Mouse (Mus musculus): Measurements from ENCODE around the gene Olfr484. TPM values are rescaled to one million over a fixed set of nuclear protein-coding genes. Genes with fewer than 3 reads are reported as not detected.
"Not testable (repeated sequence)": the region's sequence is repeated elsewhere in the genome, so short reads cannot be mapped to it uniquely, and the experiment has no call there.

Olfr484 gene
- not detected in 2 replicates for polyA plus RNA-seq (2011; ENCODE audit: insufficient read depth, insufficient read length, low read depth, missing spikeins)

DNA sequence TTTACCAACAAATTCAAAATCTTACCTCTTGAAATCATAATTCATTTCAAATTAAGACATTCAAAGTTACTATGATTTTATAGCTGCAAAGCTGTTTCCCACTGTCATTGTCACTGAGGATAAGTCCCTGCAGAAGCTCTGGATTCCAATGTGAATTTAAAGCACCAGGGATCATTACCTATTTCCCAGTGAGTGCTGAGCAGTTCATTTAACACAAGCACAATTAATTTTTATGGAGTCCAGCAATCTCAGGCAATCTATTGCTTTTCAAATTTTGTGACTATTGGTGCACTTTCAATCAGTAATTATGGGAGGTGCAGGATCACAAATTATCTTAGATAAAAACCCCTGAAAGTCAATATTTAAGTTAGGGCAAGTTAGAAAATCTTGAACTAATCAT lies at the start of gene Olfr484:
Gene Olfr484 (minus strand): TSS at position 101 of the 400 bp plus-strand sequence.
- H3K36me3 ChIP-seq (ENCODE audit: control insufficient read depth, insufficient read depth, low read length, poor library complexity, severe bottlenecking) = no peaks in the 10 kb centered on the region
- no peaks in the 10 kb centered on the region for H3K27me3 ChIP-seq (ENCODE audit: control insufficient read depth, insufficient read depth, low read length, poor library complexity, severe bottlenecking)
- no peak within 1 kb of the TSS for H3K4me3 ChIP-seq (ENCODE audit: low read depth, low read length)
- H3K9me3 ChIP-seq (replicated peaks; ENCODE audit: control insufficient read depth, insufficient read depth, low read length, poor library complexity, severe bottlenecking) = no peaks in the 10 kb centered on the region
- H3K4me1 ChIP-seq (ENCODE audit: control insufficient read depth, insufficient read depth, low read length) = no peaks in the 10 kb centered on the region
- H3K9ac ChIP-seq (ENCODE audit: low read depth, poor library complexity, severe bottlenecking) = no peak within 1 kb of the TSS
- TF ChIP-seq EP300 (IDR thresholded peaks at IDR 0.05; ENCODE audit: insufficient read depth, low read depth, low read length) = no peak
- no peak for TF ChIP-seq POLR2A (IDR thresholded peaks at IDR 0.05; ENCODE audit: insufficient read depth, low read length)
- no peak for TF ChIP-seq CTCF (IDR thresholded peaks at IDR 0.05; ENCODE audit: low read depth, low read length)
- H3K27ac ChIP-seq (ENCODE audit: insufficient read depth, low read length) = no peak within 1 kb of the TSS

DNA sequence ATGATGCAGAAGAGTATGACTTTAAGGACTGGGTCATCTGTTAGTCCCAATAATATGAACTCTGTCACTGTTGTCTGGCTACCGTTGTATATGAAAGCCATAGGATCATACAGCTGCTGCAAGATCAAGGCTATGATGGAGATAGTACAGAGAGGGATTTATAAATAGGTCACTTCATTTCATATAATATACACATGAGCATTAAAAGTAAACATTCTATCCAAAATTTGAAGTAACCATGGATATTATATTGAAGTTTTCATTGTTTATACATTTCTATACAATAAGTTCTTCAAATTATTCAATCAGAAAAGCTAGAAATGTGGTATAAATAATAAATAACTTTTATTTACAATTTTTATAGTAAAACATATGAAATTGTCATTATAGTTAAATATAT lies 45.4 kb upstream of the Olfr484 start, which contains the start of gene Olfr486:
Gene Olfr486 (minus strand): TSS at position 101 of the 400 bp plus-strand sequence.
- not testable (repeated sequence) for H3K9ac ChIP-seq (ENCODE audit: low read depth, poor library complexity, severe bottlenecking); H3K4me3 ChIP-seq (ENCODE audit: low read depth, low read length); H3K27ac ChIP-seq (ENCODE audit: insufficient read depth, low read length); H3K9me3 ChIP-seq (replicated peaks; ENCODE audit: control insufficient read depth, insufficient read depth, low read length, poor library complexity, severe bottlenecking); H3K36me3 ChIP-seq (ENCODE audit: control insufficient read depth, insufficient read depth, low read length, poor library complexity, severe bottlenecking); H3K4me1 ChIP-seq (ENCODE audit: control insufficient read depth, insufficient read depth, low read length); H3K27me3 ChIP-seq (ENCODE audit: control insufficient read depth, insufficient read depth, low read length, poor library complexity, severe bottlenecking)

DNA sequence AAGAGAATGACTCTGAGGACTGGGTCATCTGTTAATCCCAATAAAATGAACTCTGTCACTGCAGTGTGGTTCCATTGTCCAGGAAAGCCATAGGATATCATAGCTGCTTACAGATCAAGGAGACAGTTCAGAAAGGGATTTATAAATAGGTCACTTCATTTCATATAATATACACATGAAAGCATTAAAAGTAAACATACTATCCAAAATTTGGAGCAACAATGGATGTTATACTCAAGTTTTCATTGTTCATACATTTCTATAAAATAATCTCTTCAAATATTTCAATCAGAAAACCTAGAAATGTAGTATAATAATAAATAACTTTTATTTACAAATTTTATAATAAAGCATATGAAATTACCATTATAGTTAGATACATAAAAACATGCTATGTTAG lies 32.5 kb upstream of the Olfr484 start, which contains the start of gene Olfr485:
Gene Olfr485 (minus strand): TSS at position 101 of the 400 bp plus-strand sequence.
- Histone ChIP-seq H3K9ac (ENCODE audit: low read depth, poor library complexity, severe bottlenecking) (no peak within 1 kb of the TSS), H3K4me1 (ENCODE audit: control insufficient read depth, insufficient read depth, low read length) (no peaks in the 10 kb centered on the region), H3K27ac (ENCODE audit: insufficient read depth, low read length) (no peak within 1 kb of the TSS), H3K27me3 (ENCODE audit: control insufficient read depth, insufficient read depth, low read length, poor library complexity, severe bottlenecking) (no peaks in the 10 kb centered on the region), H3K9me3 (replicated peaks; ENCODE audit: control insufficient read depth, insufficient read depth, low read length, poor library complexity, severe bottlenecking) (no peaks in the 10 kb centered on the region), H3K4me3 (ENCODE audit: low read depth, low read length) (no peak within 1 kb of the TSS), H3K36me3 (ENCODE audit: control insufficient read depth, insufficient read depth, low read length, poor library complexity, severe bottlenecking) (no peaks in the 10 kb centered on the region)
- no peak for TF ChIP-seq EP300 (IDR thresholded peaks at IDR 0.05; ENCODE audit: insufficient read depth, low read depth, low read length)
- TF ChIP-seq CTCF (IDR thresholded peaks at IDR 0.05; ENCODE audit: low read depth, low read length) = no peak
- TF ChIP-seq POLR2A (IDR thresholded peaks at IDR 0.05; ENCODE audit: insufficient read depth, low read length) = no peak

DNA sequence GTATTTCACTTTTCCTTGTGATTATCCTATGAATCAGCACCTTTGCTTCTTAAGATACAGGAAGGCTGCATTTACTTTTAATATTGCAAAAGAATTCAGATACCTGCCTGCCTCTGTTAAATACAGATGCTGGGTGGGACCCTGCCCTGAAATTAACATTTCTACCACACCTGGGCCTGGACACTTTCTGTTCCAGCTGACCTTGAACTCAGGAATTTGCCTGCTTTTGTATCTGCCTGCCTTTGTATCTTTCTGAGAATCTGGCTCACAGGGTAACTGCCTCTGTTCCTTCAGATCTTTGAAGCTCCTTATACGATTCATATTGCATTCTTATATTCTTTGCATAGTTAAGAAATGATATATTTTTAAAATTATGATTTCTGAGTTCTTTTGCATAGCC lies 5.8 kb downstream of the Olfr484 start:
- H3K27me3 ChIP-seq (ENCODE audit: control insufficient read depth, insufficient read depth, low read length, poor library complexity, severe bottlenecking) = no peaks in the 10 kb centered on the region
- H3K27ac ChIP-seq (ENCODE audit: insufficient read depth, low read length) = peak overlapping the region; percentile 51; the same call in 1 of the 2 replicates
- H3K4me3 ChIP-seq (ENCODE audit: low read depth, low read length) = no peak overlapping the region
- TF ChIP-seq CTCF (IDR thresholded peaks at IDR 0.05; ENCODE audit: low read depth, low read length) (no peak), EP300 (IDR thresholded peaks at IDR 0.05; ENCODE audit: insufficient read depth, low read depth, low read length) (no peak), POLR2A (IDR thresholded peaks at IDR 0.05; ENCODE audit: insufficient read depth, low read length) (no peak)
- no peaks in the 10 kb centered on the region for H3K9me3 ChIP-seq (replicated peaks; ENCODE audit: control insufficient read depth, insufficient read depth, low read length, poor library complexity, severe bottlenecking)
- no peaks in the 10 kb centered on the region for H3K36me3 ChIP-seq (ENCODE audit: control insufficient read depth, insufficient read depth, low read length, poor library complexity, severe bottlenecking)
- H3K4me1 ChIP-seq (ENCODE audit: control insufficient read depth, insufficient read depth, low read length) = peaks cover 2% of the 10 kb centered on the region
- no peak overlapping the region for H3K9ac ChIP-seq (ENCODE audit: low read depth, poor library complexity, severe bottlenecking)

DNA sequence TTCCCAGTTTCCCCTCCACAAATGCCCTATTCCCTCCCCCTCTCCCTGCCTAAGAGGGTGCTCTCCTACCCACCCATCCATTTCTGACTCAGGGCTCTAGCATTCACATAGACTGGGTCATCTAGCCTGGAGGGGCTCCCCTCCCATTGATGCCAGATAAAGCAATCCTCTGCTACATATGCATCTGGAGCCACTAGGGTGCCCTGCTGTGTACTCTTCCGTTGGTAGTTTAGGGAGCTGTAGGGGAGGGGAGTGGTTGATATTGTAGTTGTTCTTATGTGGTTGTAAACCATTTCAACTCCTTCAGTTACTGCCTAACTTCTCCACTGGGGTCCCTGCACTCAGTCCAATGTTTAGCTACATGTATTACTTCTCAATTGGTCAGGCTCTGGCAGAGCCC lies 6.6 kb downstream of the Olfr484 start:
- peak overlapping the region; percentile 92 for H3K27ac ChIP-seq (ENCODE audit: insufficient read depth, low read length)
- no peaks in the 10 kb centered on the region for H3K27me3 ChIP-seq (ENCODE audit: control insufficient read depth, insufficient read depth, low read length, poor library complexity, severe bottlenecking)
- no peaks in the 10 kb centered on the region for H3K36me3 ChIP-seq (ENCODE audit: control insufficient read depth, insufficient read depth, low read length, poor library complexity, severe bottlenecking)
- peaks cover 2% of the 10 kb centered on the region for H3K4me1 ChIP-seq (ENCODE audit: control insufficient read depth, insufficient read depth, low read length)
- no peak for TF ChIP-seq POLR2A (IDR thresholded peaks at IDR 0.05; ENCODE audit: insufficient read depth, low read length)
- no peak for TF ChIP-seq CTCF (IDR thresholded peaks at IDR 0.05; ENCODE audit: low read depth, low read length)
- TF ChIP-seq EP300 (IDR thresholded peaks at IDR 0.05; ENCODE audit: insufficient read depth, low read depth, low read length) = peak; percentile 64; the same call in 1 of the 2 replicates
- H3K4me3 ChIP-seq (ENCODE audit: low read depth, low read length) = no peak overlapping the region
- no peak overlapping the region for H3K9ac ChIP-seq (ENCODE audit: low read depth, poor library complexity, severe bottlenecking)
- no peaks in the 10 kb centered on the region for H3K9me3 ChIP-seq (replicated peaks; ENCODE audit: control insufficient read depth, insufficient read depth, low read length, poor library complexity, severe bottlenecking)

GRCm38 (mm10) chr7:108100549-108100948 lies 26.7 kb downstream of the Olfr484 start, which contains the start of gene Olfr483:
Gene Olfr483, plus strand, starts transcription at chr7:108100849.
- Histone ChIP-seq H3K27ac (ENCODE audit: insufficient read depth, low read length) (no peak within 1 kb of the TSS), H3K4me1 (ENCODE audit: control insufficient read depth, insufficient read depth, low read length) (no peaks in the 10 kb centered on the region), H3K9ac (ENCODE audit: low read depth, poor library complexity, severe bottlenecking) (no peak within 1 kb of the TSS), H3K36me3 (ENCODE audit: control insufficient read depth, insufficient read depth, low read length, poor library complexity, severe bottlenecking) (no peaks in the 10 kb centered on the region), H3K4me3 (ENCODE audit: low read depth, low read length) (no peak within 1 kb of the TSS), H3K27me3 (ENCODE audit: control insufficient read depth, insufficient read depth, low read length, poor library complexity, severe bottlenecking) (no peaks in the 10 kb centered on the region), H3K9me3 (replicated peaks; ENCODE audit: control insufficient read depth, insufficient read depth, low read length, poor library complexity, severe bottlenecking) (no peaks in the 10 kb centered on the region)
- no peak for TF ChIP-seq POLR2A (IDR thresholded peaks at IDR 0.05; ENCODE audit: insufficient read depth, low read length)
- TF ChIP-seq EP300 (IDR thresholded peaks at IDR 0.05; ENCODE audit: insufficient read depth, low read depth, low read length) = no peak
- TF ChIP-seq CTCF (IDR thresholded peaks at IDR 0.05; ENCODE audit: low read depth, low read length) = no peak
